Mouse (Mus musculus): ENCODE measurements at regions not wholly inside any gene's neighbourhood (a gene's known extent, or its start where the extent isn't known, plus 50 kb on each side); places are given as distances from the start of the nearest gene placed in this dataset.

GRCm38 (mm10) chr3:38591531-38591930 is 106.9 kb upstream of the Ankrd50 start:
- Histone ChIP-seq H3K36me3 (ENCODE audit: control insufficient read depth, insufficient read depth, low read length, poor library complexity, severe bottlenecking) (no peaks in the 10 kb centered on the region), H3K4me1 (ENCODE audit: control insufficient read depth in 2 of 2, insufficient read depth in 2 of 2, low read length in 2 of 2, poor library complexity in 1 of 2) (no peaks in the 10 kb centered on the region), H3K27ac (ENCODE audit: insufficient read depth, low read depth, low read length, poor library complexity, severe bottlenecking) (no peak overlapping the region), H3K4me3 (ENCODE audit: insufficient read depth in 1 of 2, low read depth in 1 of 2, low read length in 2 of 2, poor library complexity in 1 of 2, severe bottlenecking in 1 of 2) (no peak overlapping the region), H3K9me3 (ENCODE audit: control insufficient read depth, insufficient read depth, low read depth, low read length) (no peaks in the 10 kb centered on the region), H3K9ac (ENCODE audit: insufficient read depth, low read depth, low read length, poor library complexity, severe bottlenecking) (no peak overlapping the region)
- DNase-seq (ENCODE audit: low read depth, low spot score) = no peak
- TF ChIP-seq MAFK (IDR thresholded peaks at IDR 0.05; ENCODE audit: insufficient read depth, low read depth, low read length) = no peak
- no peak for TF ChIP-seq ZC3H11A (IDR thresholded peaks at IDR 0.05; ENCODE audit: borderline replicate concordance, low read depth, low read length)
- no peak for TF ChIP-seq CHD2 (IDR thresholded peaks at IDR 0.05; ENCODE audit: low read depth, low read length)
- in situ Hi-C loops (cut with MboI; ENCODE audit: low sequenced_read_pairs in 2 of 2, unreplicated experiment in 2 of 2) = no loop called here

GRCm38 (mm10) chr3:38588966-38589365 is 104.3 kb upstream of the Ankrd50 start:
- TF ChIP-seq ZNF384 (IDR thresholded peaks at IDR 0.05; ENCODE audit: low read depth, low read length) (no peak), ZC3H11A (IDR thresholded peaks at IDR 0.05; ENCODE audit: borderline replicate concordance, low read depth, low read length) (no peak), HCFC1 (IDR thresholded peaks at IDR 0.05; ENCODE audit: borderline replicate concordance, insufficient read depth, low read length) (no peak), CHD2 (IDR thresholded peaks at IDR 0.05; ENCODE audit: low read depth, low read length) (no peak), MAFK (IDR thresholded peaks at IDR 0.05; ENCODE audit: insufficient read depth, low read depth, low read length) (no peak)
- H3K36me3 ChIP-seq (ENCODE audit: control insufficient read depth, insufficient read depth, low read length, poor library complexity, severe bottlenecking) = no peaks in the 10 kb centered on the region
- no peak overlapping the region for H3K27ac ChIP-seq (ENCODE audit: insufficient read depth, low read depth, low read length, poor library complexity, severe bottlenecking)
- no peaks in the 10 kb centered on the region for H3K4me1 ChIP-seq (ENCODE audit: control insufficient read depth in 2 of 2, insufficient read depth in 2 of 2, low read length in 2 of 2, poor library complexity in 1 of 2)
- in situ Hi-C loops (cut with MboI; ENCODE audit: low sequenced_read_pairs in 2 of 2, unreplicated experiment in 2 of 2) = no loop called here
- no peak for DNase-seq (ENCODE audit: low read depth, low spot score)
- H3K4me3 ChIP-seq (ENCODE audit: insufficient read depth in 1 of 2, low read depth in 1 of 2, low read length in 2 of 2, poor library complexity in 1 of 2, severe bottlenecking in 1 of 2) = no peak overlapping the region
- no peak overlapping the region for H3K9ac ChIP-seq (ENCODE audit: insufficient read depth, low read depth, low read length, poor library complexity, severe bottlenecking)
- H3K9me3 ChIP-seq (ENCODE audit: control insufficient read depth, insufficient read depth, low read depth, low read length) = no peaks in the 10 kb centered on the region

- H3K4me3 ChIP-seq (ENCODE audit: insufficient read depth in 1 of 2, low read depth in 1 of 2, low read length in 2 of 2, poor library complexity in 1 of 2, severe bottlenecking in 1 of 2) = no peak overlapping the region
- no peak for TF ChIP-seq CHD2 (IDR thresholded peaks at IDR 0.05; ENCODE audit: low read depth, low read length)
- TF ChIP-seq ZC3H11A (IDR thresholded peaks at IDR 0.05; ENCODE audit: borderline replicate concordance, low read depth, low read length) = no peak
- TF ChIP-seq MAFK (IDR thresholded peaks at IDR 0.05; ENCODE audit: insufficient read depth, low read depth, low read length) = no peak
- no peak for DNase-seq (ENCODE audit: low read depth, low spot score)
- no peaks in the 10 kb centered on the region for H3K36me3 ChIP-seq (ENCODE audit: control insufficient read depth, insufficient read depth, low read length, poor library complexity, severe bottlenecking)
- H3K9ac ChIP-seq (ENCODE audit: insufficient read depth, low read depth, low read length, poor library complexity, severe bottlenecking) = no peak overlapping the region
- H3K4me1 ChIP-seq (ENCODE audit: control insufficient read depth in 2 of 2, insufficient read depth in 2 of 2, low read length in 2 of 2, poor library complexity in 1 of 2) = no peaks in the 10 kb centered on the region
- in situ Hi-C loops (cut with MboI; ENCODE audit: low sequenced_read_pairs in 2 of 2, unreplicated experiment in 2 of 2) = no loop called here
- H3K27ac ChIP-seq (ENCODE audit: insufficient read depth, low read depth, low read length, poor library complexity, severe bottlenecking) = no peak overlapping the region
- no peaks in the 10 kb centered on the region for H3K9me3 ChIP-seq (ENCODE audit: control insufficient read depth, insufficient read depth, low read depth, low read length)
Observed at GRCm38 (mm10) chr3:38585509-38585908, 100.9 kb upstream of the Ankrd50 start.

GRCm38 (mm10) chr3:38579781-38580180 is 95.1 kb upstream of the Ankrd50 start:
- H3K9me3 ChIP-seq (ENCODE audit: control insufficient read depth, insufficient read depth, low read depth, low read length) = no peaks in the 10 kb centered on the region
- no peak overlapping the region for H3K4me3 ChIP-seq (ENCODE audit: insufficient read depth in 1 of 2, low read depth in 1 of 2, low read length in 2 of 2, poor library complexity in 1 of 2, severe bottlenecking in 1 of 2)
- TF ChIP-seq ZNF384 (IDR thresholded peaks at IDR 0.05; ENCODE audit: low read depth, low read length) = no peak
- TF ChIP-seq CHD2 (IDR thresholded peaks at IDR 0.05; ENCODE audit: low read depth, low read length) = no peak
- TF ChIP-seq MAFK (IDR thresholded peaks at IDR 0.05; ENCODE audit: insufficient read depth, low read depth, low read length) = no peak
- no peak for TF ChIP-seq ZC3H11A (IDR thresholded peaks at IDR 0.05; ENCODE audit: borderline replicate concordance, low read depth, low read length)
- no peak for TF ChIP-seq HCFC1 (IDR thresholded peaks at IDR 0.05; ENCODE audit: borderline replicate concordance, insufficient read depth, low read length)
- H3K4me1 ChIP-seq (ENCODE audit: control insufficient read depth in 2 of 2, insufficient read depth in 2 of 2, low read length in 2 of 2, poor library complexity in 1 of 2) = no peaks in the 10 kb centered on the region
- no peak for DNase-seq (ENCODE audit: low read depth, low spot score)
- H3K36me3 ChIP-seq (ENCODE audit: control insufficient read depth, insufficient read depth, low read length, poor library complexity, severe bottlenecking) = no peaks in the 10 kb centered on the region
- no peak overlapping the region for H3K9ac ChIP-seq (ENCODE audit: insufficient read depth, low read depth, low read length, poor library complexity, severe bottlenecking)
- in situ Hi-C loops (cut with MboI; ENCODE audit: low sequenced_read_pairs in 2 of 2, unreplicated experiment in 2 of 2) = no loop called here
- no peak overlapping the region for H3K27ac ChIP-seq (ENCODE audit: insufficient read depth, low read depth, low read length, poor library complexity, severe bottlenecking)

- no peak for TF ChIP-seq CHD2 (IDR thresholded peaks at IDR 0.05; ENCODE audit: low read depth, low read length)
- in situ Hi-C loops (cut with MboI; ENCODE audit: low sequenced_read_pairs in 2 of 2, unreplicated experiment in 2 of 2) = no loop called here
- Histone ChIP-seq H3K4me3 (ENCODE audit: insufficient read depth in 1 of 2, low read depth in 1 of 2, low read length in 2 of 2, poor library complexity in 1 of 2, severe bottlenecking in 1 of 2) (no peak overlapping the region), H3K9ac (ENCODE audit: insufficient read depth, low read depth, low read length, poor library complexity, severe bottlenecking) (no peak overlapping the region), H3K4me1 (ENCODE audit: control insufficient read depth in 2 of 2, insufficient read depth in 2 of 2, low read length in 2 of 2, poor library complexity in 1 of 2) (no peaks in the 10 kb centered on the region), H3K36me3 (ENCODE audit: control insufficient read depth, insufficient read depth, low read length, poor library complexity, severe bottlenecking) (no peaks in the 10 kb centered on the region), H3K9me3 (ENCODE audit: control insufficient read depth, insufficient read depth, low read depth, low read length) (no peaks in the 10 kb centered on the region), H3K27ac (ENCODE audit: insufficient read depth, low read depth, low read length, poor library complexity, severe bottlenecking) (no peak overlapping the region)
- no peak for DNase-seq (ENCODE audit: low read depth, low spot score)
Observed at GRCm38 (mm10) chr3:38577890-38578628, 93.4 kb upstream of the Ankrd50 start.
